Mouse (Mus musculus) bone marrow, adult 2 months (tissue): Measurements from ENCODE around the gene Myo16.

Source experiments
- CTCF ChIP-seq: fragments of 200-500 bp; IDR thresholded peaks from 2 replicates; pipeline ENCODE4 v1.5.1; 2011; ENCODE audit warnings: low read length, control low read depth; ENCODE audit not compliant: control insufficient read depth, insufficient read depth
- POLR2A ChIP-seq: fragments of 200-500 bp; IDR thresholded peaks from 2 replicates; pipeline ENCODE4 v1.6.1; 2011; ENCODE audit warnings: low read depth, mild to moderate bottlenecking, control low read depth, low read length, borderline replicate concordance; ENCODE audit not compliant: control insufficient read depth

GRCm38 (mm10) chr8:10172278-10172677 lies 18.6 kb downstream of the Myo16 start:
- TF ChIP-seq POLR2A (no peak), CTCF (no peak)
